Mouse (Mus musculus): Measurements from ENCODE around the gene Smad3.

GRCm38 (mm10) chr9:63636113-63636512 lies 121.7 kb downstream of the Smad3 start:
- TF ChIP-seq EP300 (optimal IDR thresholded peaks at IDR 0.05) (no peak), CTCF (IDR thresholded peaks at IDR 0.05; ENCODE audit: low read depth) (no peak)

Data from stomach, postnatal 0 days (tissue).